Mouse (Mus musculus) ES-E14 (cell line): ENCODE results near the gene Lin54. TPM values are rescaled to one million over a fixed set of nuclear protein-coding genes. Genes with fewer than 3 reads are reported as not detected.

ENCODE experiments used
- total RNA-seq: library from RNA; depleted of rRNA; stranded (reverse); fragments of 300-350 nt; gene quantifications from 2 replicates; pipeline ENCODE4 v1.2.3, GENCODE M21; 2012; rRNA removed

Gene Lin54
- total RNA-seq, 1 experiment, result 27.8 TPM

Other genes with a start within 250 kb of the Lin54 start
- gene Sec31a, start 84.4 kb downstream of the Lin54 start, total RNA-seq, result 72.7 and 94.5 TPM in 2 replicates
- 71.6 and 101 TPM in 2 replicates for gene Cops4, start 17.7 kb upstream of the Lin54 start, total RNA-seq
- gene Plac8, start 71.6 kb upstream of the Lin54 start, total RNA-seq, result 28.1 and 30.5 TPM in 2 replicates
- 27.4 and 43.9 TPM in 2 replicates for gene Coq2, start 174.5 kb upstream of the Lin54 start, total RNA-seq
- gene Hpse, start 219.1 kb upstream of the Lin54 start, total RNA-seq, result 0.32 and 1.2 TPM in 2 replicates